Mouse (Mus musculus) heart, adult 9 months (tissue): ENCODE measurements at regions not wholly inside any gene's neighbourhood (a gene's known extent, or its start where the extent isn't known, plus 50 kb on each side); places are given as distances from the start of the nearest gene placed in this dataset.

Experiments used
- DNase-seq, 2 experiments: peaks; one replicate each; pipeline ENCODE4 v3.0.0; 2022; ENCODE audit warnings: low spot score in 2 of 2

DNA sequence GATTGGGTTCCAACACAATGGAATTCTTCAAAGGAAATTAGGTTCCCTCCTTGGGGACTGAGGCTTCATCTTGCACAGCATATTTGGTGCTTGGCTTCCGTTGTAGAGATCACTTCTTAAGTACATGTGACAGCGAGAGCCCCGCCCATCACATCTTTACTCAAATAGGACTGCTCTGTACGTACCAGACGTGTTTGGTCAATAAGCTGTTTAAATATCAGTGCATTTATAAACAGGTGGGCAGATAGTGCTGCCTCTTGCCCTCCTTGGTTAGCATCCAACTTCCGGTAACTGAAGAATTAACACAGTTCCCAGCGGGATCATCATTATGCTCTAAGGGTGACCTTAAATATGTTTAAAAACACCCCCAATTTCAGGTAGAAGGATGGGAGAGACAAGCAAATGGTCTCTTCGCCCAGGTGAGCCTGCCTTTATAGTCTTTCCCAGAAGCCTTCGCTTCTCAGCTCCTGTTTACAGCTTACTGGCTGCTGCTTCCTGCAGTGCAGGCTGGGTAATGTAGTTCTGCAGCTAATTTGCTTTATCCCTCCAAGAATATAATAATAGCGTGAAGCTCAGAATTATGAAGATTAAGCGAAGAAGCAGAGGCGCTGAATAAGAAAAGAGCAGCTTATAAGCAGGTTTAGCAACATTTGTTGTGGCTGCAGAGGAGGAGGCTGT, 242.1 kb downstream of the Foxo1 start:
- peak in 1 of 2 experiments; percentile 17 for DNase-seq

DNA sequence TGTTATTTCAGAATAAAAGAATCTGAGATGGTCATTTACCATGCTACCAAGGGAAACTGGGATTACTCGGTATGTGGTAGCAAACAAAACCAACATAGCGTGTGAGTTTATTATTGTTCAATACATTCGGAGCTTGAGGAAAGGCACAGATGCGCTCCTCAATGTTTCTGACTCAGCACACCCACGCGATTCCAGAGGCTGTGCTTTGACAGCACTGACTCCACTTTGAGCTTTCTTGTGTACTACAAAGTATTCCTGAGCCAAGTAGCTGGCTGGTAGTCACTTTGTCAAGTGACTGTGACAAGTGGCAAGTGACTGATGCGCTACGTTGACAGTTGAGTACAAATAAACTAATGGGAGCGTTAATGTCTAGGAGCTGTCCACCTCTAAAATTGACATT, 235.8 kb downstream of the Foxo1 start:
- DNase-seq: no peak

DNA sequence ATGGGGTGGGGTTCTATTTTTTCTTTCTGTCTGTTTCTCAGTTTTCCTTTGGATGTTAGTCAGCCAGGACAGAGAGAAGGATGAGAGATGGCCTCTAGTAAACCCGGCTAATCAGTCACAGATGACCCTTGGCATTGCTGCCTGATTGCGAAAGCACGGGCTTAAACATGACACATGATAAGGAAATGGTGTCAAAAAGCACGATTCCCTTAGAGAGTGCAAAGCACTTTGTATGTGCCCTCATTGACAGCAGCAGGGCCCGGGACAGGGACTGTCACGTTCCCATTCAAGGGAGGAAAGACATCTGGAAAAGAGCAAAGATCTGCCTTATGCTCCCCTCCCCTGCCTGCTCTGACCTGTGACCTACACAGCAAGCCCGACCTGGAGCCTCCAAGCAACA, 234.1 kb downstream of the Foxo1 start:
- DNase-seq: peak; percentile 60 to 75

DNA sequence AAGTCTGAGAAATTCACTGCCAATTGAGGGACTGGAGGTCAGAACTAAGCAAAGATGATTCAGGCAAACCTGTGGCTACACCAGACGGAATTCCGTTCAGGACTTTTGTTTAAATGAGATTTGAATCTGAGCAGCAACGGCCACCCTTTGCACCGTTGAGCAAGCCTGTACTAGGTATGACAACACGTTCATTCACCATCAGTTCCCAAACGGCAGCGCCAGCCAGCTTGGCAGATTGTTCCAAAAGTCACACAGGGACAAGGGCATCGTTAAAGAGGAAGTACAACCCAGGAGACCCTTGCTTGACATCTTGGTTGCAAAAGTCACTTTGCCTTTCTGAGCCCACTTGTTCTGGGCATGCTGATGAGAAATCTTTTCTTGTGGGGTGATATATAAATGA, 233.5 kb downstream of the Foxo1 start:
- no peak for DNase-seq

DNA sequence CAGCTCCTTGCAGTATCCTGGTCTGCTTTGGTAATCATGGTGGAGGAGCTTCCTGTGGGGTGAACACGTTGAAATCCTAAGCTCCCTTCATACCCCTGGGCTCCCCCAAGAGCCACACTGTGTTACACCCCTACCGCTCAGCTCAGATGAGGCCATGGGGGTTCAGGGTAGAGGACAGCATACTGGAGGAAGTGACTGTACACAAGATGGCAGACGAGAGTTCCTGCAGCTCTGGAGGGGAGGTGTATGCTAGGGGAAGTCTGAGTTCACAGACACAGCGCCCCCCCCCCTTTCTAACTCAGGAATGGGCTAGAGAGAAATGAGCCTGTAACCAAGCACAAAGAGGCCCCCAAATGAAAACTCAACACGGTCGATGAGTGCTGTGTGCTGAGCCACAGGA, 231.9 kb downstream of the Foxo1 start:
- DNase-seq: no peak

DNA sequence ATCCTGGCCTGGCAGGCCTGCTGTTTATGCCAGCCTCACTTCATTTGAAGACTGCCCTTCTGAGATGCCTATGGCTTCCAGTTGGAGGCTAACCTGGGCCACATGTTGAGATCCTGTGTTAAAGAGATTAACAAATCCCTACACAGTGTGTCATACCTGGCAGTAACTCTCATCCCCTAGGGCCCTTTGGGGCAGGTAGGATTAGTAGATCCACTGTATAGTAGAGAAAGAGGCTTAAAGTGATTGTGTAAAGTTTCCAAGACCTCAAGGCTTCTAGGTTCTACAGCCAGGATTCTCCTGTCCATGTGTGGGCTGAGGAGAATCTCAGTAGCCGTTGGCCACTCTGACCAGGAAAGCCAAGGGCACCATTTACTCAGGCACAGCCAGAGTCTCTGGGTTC, 231.4 kb downstream of the Foxo1 start:
- no peak for DNase-seq

DNA sequence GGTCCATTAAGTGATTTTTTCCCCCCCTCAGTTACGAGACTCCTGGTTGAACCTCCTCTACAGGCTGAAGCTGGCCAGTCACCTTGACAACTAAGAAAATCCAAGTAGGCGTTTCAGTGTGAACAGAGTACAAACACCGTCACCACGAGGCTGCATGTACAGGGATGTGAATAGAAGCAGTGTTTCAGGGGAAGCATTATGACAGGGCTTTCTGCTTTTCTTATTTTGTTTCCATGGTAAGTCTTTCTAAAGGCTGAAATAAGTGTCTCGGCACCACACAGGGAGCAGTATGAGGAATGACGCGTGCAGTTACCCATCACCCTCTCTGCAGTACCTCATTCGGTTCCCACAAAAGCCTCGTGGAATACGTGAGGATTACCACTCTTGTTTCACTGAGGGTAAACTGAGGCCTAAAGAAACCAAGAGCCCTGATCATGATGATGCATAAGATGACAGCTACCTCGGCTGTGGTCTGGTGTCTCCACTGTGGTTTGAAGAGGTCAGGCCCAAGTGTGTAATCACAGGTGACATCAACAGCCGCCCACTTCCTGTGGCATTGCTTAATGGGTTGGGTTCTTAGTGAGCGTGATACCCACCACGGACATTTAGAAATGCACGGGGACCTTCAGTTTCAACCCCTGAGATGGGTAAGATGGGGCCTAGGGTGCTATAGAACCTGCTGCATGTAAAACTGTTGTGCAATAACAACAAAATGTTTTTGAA, 230.5 kb downstream of the Foxo1 start:
- no peak for DNase-seq

DNA sequence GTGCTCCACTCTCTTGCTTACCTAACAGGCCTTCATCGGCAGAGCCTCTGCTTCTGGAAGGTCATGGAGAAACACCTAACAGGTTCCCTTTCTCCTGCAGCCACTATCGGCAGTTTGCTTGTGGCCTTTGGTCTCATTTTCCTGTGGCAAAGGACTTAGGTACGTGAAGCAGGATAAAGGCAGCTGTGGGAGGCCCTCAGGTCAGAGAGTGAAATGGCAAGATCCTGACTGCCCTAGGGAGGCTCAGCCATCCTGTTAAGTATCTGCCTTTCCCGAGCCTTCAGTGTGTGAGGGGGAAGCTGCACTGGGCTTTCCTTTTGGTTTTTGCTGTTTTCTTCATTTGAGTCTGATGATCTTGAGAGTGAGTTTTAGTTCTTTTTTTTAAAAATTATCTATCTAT, 228.8 kb downstream of the Foxo1 start:
- DNase-seq: no peak

DNA sequence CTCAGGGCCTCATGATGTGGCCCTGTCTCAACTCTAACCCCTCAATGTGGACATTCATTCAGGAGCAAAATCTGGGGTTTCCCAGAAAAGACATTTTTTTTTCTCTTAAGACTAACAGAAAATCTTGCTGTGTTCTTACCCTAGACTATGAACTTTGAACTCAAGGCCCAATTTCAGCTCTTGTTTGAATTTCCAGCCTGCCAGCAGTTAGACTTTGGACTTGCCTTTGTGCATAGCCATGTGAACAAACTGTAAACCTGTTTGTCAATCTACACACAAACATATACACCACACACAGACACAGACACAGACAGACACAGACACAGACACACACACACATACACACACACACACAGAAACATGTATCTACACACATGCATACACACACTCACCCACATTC, 227.3 kb downstream of the Foxo1 start:
- DNase-seq: no peak

DNA sequence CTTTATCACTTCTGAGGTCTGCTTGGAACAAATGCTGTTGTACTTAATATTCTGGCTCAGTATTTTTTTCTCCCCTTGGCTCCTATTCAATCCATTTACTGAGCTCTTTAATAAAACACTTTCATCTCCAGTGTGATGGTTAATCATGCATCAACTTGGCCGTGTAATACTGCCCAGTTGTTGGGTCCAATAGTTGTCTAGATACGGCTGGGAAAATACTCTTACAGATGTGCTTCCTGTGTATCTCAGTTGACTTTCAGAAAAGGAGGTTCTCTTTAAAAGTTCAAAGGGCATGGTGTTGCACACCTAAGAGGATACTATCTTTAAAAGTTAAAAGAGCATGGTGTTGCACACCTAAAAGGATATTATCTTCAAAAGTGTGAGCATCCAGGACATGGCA, 226.8 kb downstream of the Foxo1 start:
- DNase-seq: no peak

DNA sequence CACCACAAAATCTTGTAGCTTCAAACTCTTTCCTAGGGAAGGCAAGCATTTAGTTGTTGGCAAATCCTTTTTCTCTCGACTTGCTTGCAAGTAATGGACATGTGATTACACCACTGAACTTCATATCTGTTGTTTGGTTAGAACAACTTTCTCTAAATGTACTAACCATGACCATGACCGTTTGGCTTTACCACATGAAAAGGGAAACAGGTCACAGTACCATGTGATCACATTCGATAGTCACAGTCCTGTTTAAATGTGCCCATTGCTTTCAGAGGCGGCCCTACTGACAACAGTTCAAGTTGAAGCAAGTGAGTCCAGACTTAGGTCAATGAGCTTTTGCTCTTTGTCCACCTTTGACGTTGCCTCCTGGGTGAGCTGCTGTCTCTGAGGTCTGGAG, 211.1 kb downstream of the Foxo1 start:
- DNase-seq: no peak

DNA sequence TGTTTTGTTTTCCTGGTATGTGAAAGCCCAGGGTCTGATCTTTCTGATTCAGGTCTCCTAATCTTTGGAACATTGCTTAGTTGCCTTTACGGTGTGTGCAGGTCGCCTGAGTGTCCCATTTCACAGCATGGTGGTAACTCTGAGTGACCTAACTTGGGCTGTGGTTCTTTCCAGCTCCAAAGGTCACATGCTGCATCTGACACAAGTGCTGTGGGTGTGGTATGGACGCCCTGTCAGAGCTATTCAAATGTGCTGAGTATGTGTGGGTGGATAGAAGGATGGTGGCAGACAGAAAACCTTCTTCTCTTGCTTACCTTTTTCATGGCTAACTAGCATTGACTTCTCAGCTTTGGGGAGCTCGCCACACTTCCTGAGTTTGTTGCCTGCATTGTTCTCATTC, 201.8 kb downstream of the Foxo1 start:
- no peak for DNase-seq

DNA sequence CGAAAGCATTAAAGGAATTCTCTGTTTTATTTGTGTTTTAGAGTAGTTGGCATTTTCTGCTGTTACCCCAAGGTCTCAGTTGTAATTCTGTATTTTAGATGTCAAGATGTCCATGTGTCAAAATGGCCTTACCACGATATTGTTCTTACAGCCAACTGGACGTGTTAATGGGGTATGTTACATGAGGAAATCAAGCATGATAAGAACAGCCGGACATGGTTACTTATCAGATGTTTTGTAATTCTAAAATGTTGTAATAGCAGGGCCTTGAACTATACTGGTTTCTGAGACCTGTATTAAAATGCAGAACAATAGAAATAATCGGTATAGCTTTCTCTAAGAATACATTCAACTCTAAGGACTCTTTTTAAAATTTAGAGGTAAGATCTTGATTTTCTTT, 201.3 kb downstream of the Foxo1 start:
- DNase-seq: no peak

DNA sequence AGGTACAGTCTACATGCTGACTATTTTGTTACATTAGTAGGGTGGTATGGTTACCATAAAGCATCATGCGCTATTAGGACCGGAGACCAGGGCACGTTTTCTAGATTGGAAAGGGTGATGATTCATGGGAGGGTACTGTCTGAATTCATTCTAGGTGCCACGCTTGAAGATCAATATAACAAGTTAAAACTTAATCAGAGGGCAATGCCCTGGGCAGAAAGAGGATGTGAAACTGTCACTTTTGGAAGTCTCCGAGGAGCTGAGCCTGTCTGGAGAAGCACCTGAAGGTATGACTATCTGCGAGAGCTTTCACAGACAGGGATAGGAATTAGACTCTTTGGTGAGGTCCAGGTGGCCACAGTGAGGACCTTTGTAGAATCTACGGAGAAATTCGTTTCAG, 200.2 kb downstream of the Foxo1 start:
- no peak for DNase-seq

DNA sequence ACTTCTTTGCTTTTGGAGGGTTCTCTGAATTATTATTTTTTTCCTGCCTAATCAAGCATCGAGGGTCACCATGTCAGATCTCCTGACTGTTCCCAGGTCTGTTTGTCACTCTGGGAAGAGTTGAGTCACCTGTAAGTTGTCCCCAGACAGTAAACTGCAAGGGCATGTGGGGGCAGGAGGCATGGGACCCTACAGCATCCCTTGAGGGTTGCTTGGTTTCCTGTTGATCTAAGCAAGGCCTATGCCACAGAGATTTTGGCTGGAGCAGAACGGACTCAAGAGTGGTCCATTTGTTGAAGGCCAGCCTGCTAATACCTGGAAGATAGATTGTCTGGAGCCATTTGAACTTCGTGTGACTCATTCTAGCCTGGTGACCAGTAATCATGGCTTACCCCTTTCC, 199.7 kb downstream of the Foxo1 start:
- DNase-seq: no peak

DNA sequence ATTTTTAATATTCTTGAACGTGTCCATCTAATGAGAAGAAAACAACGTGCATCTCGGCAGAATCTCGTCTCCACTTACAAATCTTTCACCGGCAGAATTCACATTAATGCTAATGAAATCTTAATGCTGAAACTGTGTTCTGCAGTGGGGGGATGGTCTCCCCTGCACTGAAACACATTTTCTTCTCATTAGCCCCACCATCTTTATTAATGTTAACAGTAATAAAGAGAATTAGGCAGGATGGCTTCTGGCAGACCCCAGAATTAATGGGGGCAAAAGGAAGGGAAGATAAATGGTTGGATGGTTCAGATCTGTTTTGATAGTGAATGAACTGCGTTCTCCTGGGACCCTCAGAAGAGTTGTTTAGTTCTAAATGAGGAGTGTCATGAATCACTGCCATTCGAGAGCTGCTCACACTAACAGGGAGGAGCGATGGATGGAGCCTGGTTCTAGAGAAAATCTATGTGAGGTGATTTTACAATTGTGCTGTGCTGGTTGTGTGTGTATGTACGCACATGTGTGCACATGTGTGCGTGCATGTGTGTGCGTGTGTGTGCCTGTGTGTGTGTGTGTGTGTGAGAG, 198.9 kb downstream of the Foxo1 start:
- no peak for DNase-seq

DNA sequence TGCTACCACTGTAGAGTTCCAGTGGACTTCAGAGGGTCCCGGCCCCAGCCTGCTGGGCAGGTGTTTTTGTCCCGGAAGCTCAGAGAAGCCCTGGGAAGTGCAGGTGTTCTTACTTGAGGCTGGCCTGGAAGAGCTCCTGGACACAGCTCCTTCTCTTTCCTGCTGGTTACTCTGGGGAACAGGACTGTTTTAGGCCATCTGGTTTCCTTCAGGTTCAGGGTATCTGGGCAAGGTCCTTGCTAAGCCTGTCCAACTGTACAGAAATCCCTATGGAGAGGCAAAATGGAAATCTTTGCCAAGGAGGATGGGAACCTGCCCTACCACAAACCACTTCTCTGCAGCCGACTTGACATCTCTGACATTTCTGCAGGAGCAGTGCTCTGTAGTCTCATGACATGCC, 198.4 kb downstream of the Foxo1 start:
- no peak for DNase-seq

DNA sequence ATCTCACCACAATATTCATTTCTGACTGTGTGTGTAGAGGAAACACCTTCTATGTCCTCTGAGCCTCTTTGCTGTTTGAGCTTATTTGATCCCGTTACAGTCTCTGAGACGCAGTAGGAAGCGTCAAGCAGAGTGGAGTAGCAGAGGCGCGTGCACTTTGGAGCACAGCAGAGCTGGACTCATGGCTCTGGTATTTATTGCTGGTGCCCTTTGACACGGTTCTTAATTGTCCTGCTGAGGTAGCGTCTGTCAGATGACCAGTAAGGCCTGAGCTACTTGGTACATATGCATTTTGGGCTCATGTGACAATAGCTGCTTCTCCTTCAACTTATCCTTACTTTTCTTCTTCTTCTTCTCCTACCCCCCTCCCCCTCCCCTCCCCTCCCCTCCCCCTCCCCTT, 195.8 kb downstream of the Foxo1 start:
- DNase-seq: no peak

DNA sequence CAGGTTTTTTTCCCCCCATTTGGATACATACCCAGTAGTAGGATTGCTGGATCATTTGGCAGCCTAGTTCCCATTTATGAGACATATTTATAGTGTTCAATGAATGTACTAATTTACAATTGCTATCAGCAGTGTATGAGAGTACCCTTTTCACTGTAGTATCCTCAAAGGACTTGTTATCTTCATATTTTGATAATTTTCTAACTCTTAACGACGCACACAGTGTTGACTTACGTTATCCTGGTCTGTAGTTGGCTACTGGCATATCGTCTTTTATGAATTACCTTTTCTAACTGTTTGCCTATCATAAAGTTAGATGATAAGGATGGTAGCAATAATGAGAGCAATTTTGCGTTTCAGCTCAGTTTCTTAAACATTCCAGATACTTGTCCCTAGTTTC, 186.8 kb downstream of the Foxo1 start:
- DNase-seq: no peak

DNA sequence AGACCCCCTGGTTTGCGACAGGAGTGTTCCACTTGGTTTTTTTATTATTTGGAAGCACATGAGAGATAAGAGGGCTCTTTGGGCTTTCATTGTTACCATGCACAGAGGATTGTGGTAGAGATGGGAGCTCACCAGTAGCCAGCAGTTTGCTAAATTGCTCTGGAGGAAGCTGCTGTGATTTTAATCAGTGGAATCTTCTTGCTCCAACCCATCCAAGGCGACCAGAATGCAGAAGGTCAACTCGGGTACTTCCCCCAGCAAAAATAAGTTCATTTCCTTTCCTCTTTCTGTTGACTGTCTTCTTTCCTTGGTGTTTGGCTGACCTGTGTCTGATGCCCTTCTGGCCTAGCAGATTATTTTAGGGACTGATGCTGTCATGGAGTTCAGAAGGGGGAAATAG, 184.9 kb downstream of the Foxo1 start:
- DNase-seq: peak in 1 of 2 experiments; percentile 34

DNA sequence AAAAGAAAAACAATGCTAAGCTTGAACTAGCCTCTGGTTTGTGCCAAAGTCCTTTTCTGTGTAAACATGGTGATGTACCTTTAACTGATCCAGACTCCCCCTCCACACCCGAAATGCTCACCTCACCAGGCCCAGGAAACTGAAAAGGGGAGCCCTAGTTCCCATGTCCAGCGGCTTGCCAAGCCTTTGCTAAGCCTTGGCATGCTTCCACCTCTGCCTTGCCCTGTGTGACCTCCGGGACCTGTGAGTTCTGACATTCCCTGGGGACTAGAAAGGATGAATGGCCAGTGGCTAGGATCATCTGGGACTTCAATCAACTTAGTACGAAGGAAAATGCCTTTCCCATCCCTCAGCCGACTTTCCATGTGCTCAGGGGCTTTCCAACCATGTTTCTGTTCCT, 184.2 kb downstream of the Foxo1 start:
- DNase-seq: peak; percentile 83 to 94

DNA sequence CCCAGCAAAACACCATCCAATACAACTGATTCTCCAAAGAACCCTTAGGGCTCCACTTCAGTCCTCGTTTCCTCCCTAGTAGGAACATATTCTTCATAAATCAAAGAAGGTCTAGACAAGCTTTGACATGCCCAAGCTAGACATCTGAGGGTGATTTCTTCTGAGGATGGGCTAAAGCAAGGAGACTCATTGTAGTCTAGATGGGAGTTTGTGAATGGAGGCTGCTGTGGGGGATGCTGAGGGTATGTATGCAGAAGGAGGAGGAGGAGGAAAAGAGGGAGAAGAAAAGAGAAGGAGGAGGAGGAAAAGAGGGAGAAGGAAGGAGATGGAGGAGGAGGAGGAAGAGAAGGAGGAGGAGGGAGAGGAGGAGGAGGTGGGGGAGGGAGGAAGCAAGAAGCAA, 178.9 kb downstream of the Foxo1 start:
- no peak for DNase-seq

DNA sequence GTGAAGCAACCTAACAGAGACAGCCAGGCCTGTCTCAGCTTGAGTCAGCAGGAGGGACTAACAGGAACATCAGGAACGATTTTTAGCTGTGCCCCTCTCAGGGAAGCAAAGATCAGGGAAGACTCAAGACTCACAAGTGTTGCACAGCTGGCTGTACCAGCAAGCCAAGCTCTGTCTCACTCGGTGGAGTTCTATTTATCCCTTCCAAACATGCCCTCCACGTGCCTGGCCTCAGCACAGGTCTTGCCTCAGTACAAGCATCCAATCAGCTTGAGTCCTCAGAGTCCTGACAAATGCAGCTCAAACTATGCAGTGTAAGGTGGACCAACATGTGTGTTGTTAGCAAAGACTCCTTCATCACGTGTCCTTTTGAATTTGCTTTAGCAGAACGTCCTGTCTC, 178.4 kb downstream of the Foxo1 start:
- no peak for DNase-seq
